8 mouse cellular contexts compared by ENCODE assay signal in genomic region chr5:21053571-21054307, GRCm38 (mm10). TPM values are rescaled to one million over a fixed set of nuclear protein-coding genes. Genes with fewer than 3 reads are reported as not detected.
A peak's percentile ranks its signal among the peaks of the same experiment; 100 is the strongest.
DNase-seq lines count a peak whose midpoint lies in the region; ATAC-seq lines count a peak whose summit lies in the region.

No protein-coding gene starts in this region.

- H3K4me3 ChIP-seq in kidney, embryonic 14.5 days (ENCODE audit: low read length), result peak overlapping the region; percentile 96
- peak overlapping the region; percentile 74 for H3K4me3 ChIP-seq in hindbrain, embryonic 16.5 days (ENCODE audit: low read length)
- H3K4me3 ChIP-seq in midbrain, embryonic 16.5 days (ENCODE audit: low read depth, low read length), result peak overlapping the region; percentile 100

- no peak for ATAC-seq in kidney, embryonic 14.5 days (ENCODE audit: low FRiP score, low TSS enrichment)
- no peak for ATAC-seq in hindbrain, embryonic 16.5 days
- ATAC-seq in midbrain, embryonic 16.5 days, result no peak

- peaks cover 8% of the 10 kb centered on the region; the same call in 1 of the 2 replicates for H3K4me1 ChIP-seq in kidney, embryonic 14.5 days (ENCODE audit: control insufficient read depth, insufficient read depth, low read length)
- peaks cover 14% of the 10 kb centered on the region for H3K4me1 ChIP-seq in hindbrain, embryonic 16.5 days (ENCODE audit: control insufficient read depth, insufficient read depth, low read depth, low read length)
- H3K4me1 ChIP-seq in midbrain, embryonic 16.5 days (ENCODE audit: control insufficient read depth, insufficient read depth, low read length), result peaks cover 28% of the 10 kb centered on the region

- no peaks in the 10 kb centered on the region for H3K27me3 ChIP-seq in kidney, embryonic 14.5 days (ENCODE audit: control insufficient read depth, insufficient read depth, low read length)
- no peaks in the 10 kb centered on the region for H3K27me3 ChIP-seq in hindbrain, embryonic 16.5 days (replicated peaks; ENCODE audit: control insufficient read depth, insufficient read depth, low read length)
- H3K27me3 ChIP-seq in midbrain, embryonic 16.5 days (ENCODE audit: control insufficient read depth, insufficient read depth, low read depth, low read length), result no peaks in the 10 kb centered on the region

- peak overlapping the region; percentile 97; the same call in 1 of the 2 replicates for H3K9ac ChIP-seq in kidney, embryonic 14.5 days (ENCODE audit: low read depth, low read length)
- peak overlapping the region; percentile 47 for H3K9ac ChIP-seq in hindbrain, embryonic 16.5 days (ENCODE audit: low read depth, low read length)
- H3K9ac ChIP-seq in midbrain, embryonic 16.5 days (ENCODE audit: low read depth, low read length), result peak overlapping the region; percentile 97

- H3K27ac ChIP-seq in kidney, embryonic 14.5 days (ENCODE audit: low read depth, low read length), result no peak overlapping the region; the same call in 1 of the 2 replicates
- H3K27ac ChIP-seq in hindbrain, embryonic 16.5 days (ENCODE audit: low read depth, low read length), result no peak overlapping the region
- H3K27ac ChIP-seq in midbrain, embryonic 16.5 days (ENCODE audit: low read length), result no peak overlapping the region

- H3K36me3 ChIP-seq in kidney, embryonic 14.5 days (ENCODE audit: control insufficient read depth, insufficient read depth, low read length), result no peaks in the 10 kb centered on the region
- no peaks in the 10 kb centered on the region for H3K36me3 ChIP-seq in hindbrain, embryonic 16.5 days (ENCODE audit: control insufficient read depth, insufficient read depth, low read length)
- no peaks in the 10 kb centered on the region for H3K36me3 ChIP-seq in midbrain, embryonic 16.5 days (ENCODE audit: control insufficient read depth, insufficient read depth, low read length)

- no peak for DNase-seq in kidney, postnatal 25 days
- DNase-seq in c-Kit-positive CD71-positive TER-119-positive erythroid progenitor cells, embryonic 14.5 days (ENCODE audit: low spot score), result peak; percentile 17
- no peak for DNase-seq in right cerebral cortex, adult 2 months (ENCODE audit: low spot score in 2 of 2)
- DNase-seq in thymus, postnatal 0 days (ENCODE audit: low spot score), result no peak
- DNase-seq in layer of hippocampus, adult 9-10 months (ENCODE audit: low spot score), result no peak

- H3K4me2 ChIP-seq in kidney, embryonic 14.5 days (replicated peaks; ENCODE audit: low read depth, low read length), result peak overlapping the region; percentile 55
- peak overlapping the region; percentile 83 for H3K4me2 ChIP-seq in hindbrain, embryonic 16.5 days (ENCODE audit: low read length)
- peak overlapping the region; percentile 91 for H3K4me2 ChIP-seq in midbrain, embryonic 16.5 days (ENCODE audit: low read length)

- 58% methylated on average over 3 of the region's 3 CpGs for WGBS in kidney, embryonic 14.5 days
- 57% methylated on average over 3 of the region's 3 CpGs for WGBS in hindbrain, embryonic 16.5 days
- WGBS in midbrain, embryonic 16.5 days, result 64% methylated on average over 3 of the region's 3 CpGs

- no peaks in the 10 kb centered on the region for H3K9me3 ChIP-seq in kidney, embryonic 14.5 days (ENCODE audit: control insufficient read depth, low read length)
- H3K9me3 ChIP-seq in hindbrain, embryonic 16.5 days (ENCODE audit: control insufficient read depth, low read length), result no peaks in the 10 kb centered on the region
- H3K9me3 ChIP-seq in midbrain, embryonic 16.5 days (replicated peaks; ENCODE audit: control insufficient read depth, low read length, poor library complexity, severe bottlenecking), result no peaks in the 10 kb centered on the region

RNA-seq across cellular contexts. Expression of gene Ptpn12, which starts 2.0 kb away (rescaled TPM):
- 30.8 and 36.9 TPM in 2 replicates for polyA plus RNA-seq in kidney, embryonic 14.5 days (2014; fragmentation: Nextera tagmentation; extraction: Ambion mirVana)
- polyA plus RNA-seq in hindbrain, embryonic 16.5 days (2015; fragmentation: Nextera tagmentation; extraction: Ambion mirVana), result 18.6 and 24.9 TPM in 2 replicates
- polyA plus RNA-seq in midbrain, embryonic 16.5 days (2015; fragmentation: Nextera tagmentation; extraction: Ambion mirVana), result 22.5 and 23.5 TPM in 2 replicates
- polyA plus RNA-seq in thymus, postnatal 0 days (2015; fragmentation: Nextera tagmentation; extraction: Ambion mirVana), result 21.2 and 21.6 TPM in 2 replicates

Comparison
In these comparisons a context has a peak if more than half of its experiments do, and no peak if none do; other contexts are left out.
1. H3K9ac ChIP-seq: peak in every context shown above with its lines; median percentile 97 in kidney, embryonic 14.5 days; 97 in midbrain, embryonic 16.5 days; 47 in hindbrain, embryonic 16.5 days.